Mouse (Mus musculus) heart, embryonic 15.5 days (tissue): ENCODE measurements around the gene Arhgef40. TPM values are rescaled to one million over a fixed set of nuclear protein-coding genes. Genes with fewer than 3 reads are reported as not detected.

Experiments
- ATAC-seq: fragments of 200-750 bp; cut with Nextera tagmentation; replicated peaks from 2 replicates; pipeline ENCODE4 v1.8.0; 2017; ENCODE audit warnings: low read depth, moderate TSS enrichment; ENCODE audit not compliant: insufficient number of reproducible peaks, insufficient read depth, low FRiP score
- H3K27ac ChIP-seq: fragments of 300-500 bp; sonication (generic); 2 replicates; pipeline ENCODE4 v1.5.1; 2015; ENCODE audit warnings: mild to moderate bottlenecking, inconsistent platforms
- H3K27me3 ChIP-seq: fragments of 300-500 bp; sonication (generic); 2 replicates; pipeline ENCODE4 v1.6.1; 2015; ENCODE audit warnings: inconsistent platforms
- H3K36me3 ChIP-seq: fragments of 300-500 bp; sonication (generic); 2 replicates; pipeline ENCODE4 v1.6.1; 2015; ENCODE audit warnings: mild to moderate bottlenecking, inconsistent platforms
- H3K4me1 ChIP-seq: fragments of 300-500 bp; sonication (generic); replicated peaks from 2 replicates; pipeline ENCODE4 v1.6.1; 2015; ENCODE audit warnings: inconsistent platforms
- H3K4me2 ChIP-seq: fragments of 300-500 bp; sonication (generic); 2 replicates; pipeline ENCODE4 v1.6.1; 2015; ENCODE audit warnings: inconsistent platforms, mild to moderate bottlenecking, moderate library complexity
- H3K4me3 ChIP-seq: fragments of 300-500 bp; sonication (generic); 2 replicates; pipeline ENCODE4 v1.5.1; 2015; ENCODE audit warnings: mild to moderate bottlenecking, inconsistent platforms
- H3K9ac ChIP-seq: fragments of 300-500 bp; sonication (generic); 2 replicates; pipeline ENCODE4 v1.6.1; 2015; ENCODE audit warnings: mild to moderate bottlenecking, inconsistent platforms
- H3K9me3 ChIP-seq: fragments of 300-500 bp; sonication (generic); replicated peaks from 2 replicates; pipeline ENCODE4 v1.6.1; 2016; ENCODE audit warnings: inconsistent platforms
- whole genome bisulfite sequencing: fragments of 180-500 bp; shearing (Covaris S2); methylation state at CpG from one replicate; pipeline ENCODE4 v1.1.7; 2015; ENCODE audit warnings: mixed read lengths; 5-methylcytosine and 5-hydroxymethylcytosine counted together
- polyA plus RNA-seq: library from polyadenylated mRNA; unstranded; fragments of >200 nt; fragmentation: Nextera tagmentation; extraction: Ambion mirVana; gene quantifications from 2 replicates; pipeline ENCODE4 v1.2.1, GENCODE M21; 2015

Arhgef40 gene
- polyA plus RNA-seq, 1 experiment from 2014 or later, result 51.8 TPM

- Histone ChIP-seq H3K36me3 (peaks cover 64% of the 10 kb centered on the region), H3K27me3 (no peaks in the 10 kb centered on the region), H3K27ac (peak overlapping the region; percentile 68), H3K4me3 (no peak overlapping the region), H3K9ac (no peak overlapping the region), H3K4me2 (no peak overlapping the region), H3K4me1 (peaks cover 47% of the 10 kb centered on the region), H3K9me3 (no peaks in the 10 kb centered on the region)
- 49% methylated on average over 7 of the region's 7 CpGs for whole genome bisulfite sequencing
- ATAC-seq, result no peak
Observed at GRCm38 (mm10) chr14:52005141-52005540, 20.6 kb downstream of the Arhgef40 start.

GRCm38 (mm10) chr14:52005616-52006015 is 21.1 kb downstream of the Arhgef40 start:
- H3K4me2 ChIP-seq, result peak overlapping the region; percentile 33
- H3K4me3 ChIP-seq, result no peak overlapping the region
- peaks cover 52% of the 10 kb centered on the region for H3K4me1 ChIP-seq
- H3K27me3 ChIP-seq, result no peaks in the 10 kb centered on the region
- no peaks in the 10 kb centered on the region for H3K9me3 ChIP-seq
- H3K27ac ChIP-seq, result peak overlapping the region; percentile 68
- peaks cover 60% of the 10 kb centered on the region for H3K36me3 ChIP-seq
- no peak overlapping the region for H3K9ac ChIP-seq
- no peak for ATAC-seq
- 38% methylated on average over 6 of the region's 6 CpGs for WGBS

- Histone ChIP-seq H3K4me2 (peak overlapping the region; percentile 33), H3K4me3 (no peak overlapping the region), H3K9ac (0 out of 2 replicates have a peak overlapping the region, but pooled peaks have one; percentile 22), H3K4me1 (peaks cover 56% of the 10 kb centered on the region), H3K27me3 (no peaks in the 10 kb centered on the region), H3K9me3 (no peaks in the 10 kb centered on the region), H3K27ac (peak overlapping the region; percentile 68), H3K36me3 (peaks cover 55% of the 10 kb centered on the region)
- WGBS, result 45% methylated on average over 8 of the region's 8 CpGs
- 0 out of 2 replicates have a peak, but pooled peaks have one; percentile 20 for ATAC-seq
Observed at GRCm38 (mm10) chr14:52006241-52006640, 21.7 kb downstream of the Arhgef40 start.

GRCm38 (mm10) chr14:52006771-52007170 is 22.3 kb downstream of the Arhgef40 start:
- WGBS, result 92% methylated on average over 23 of the region's 23 CpGs
- Histone ChIP-seq H3K9ac (0 out of 2 replicates have a peak overlapping the region, but pooled peaks have one; percentile 22), H3K4me3 (no peak overlapping the region), H3K27me3 (no peaks in the 10 kb centered on the region), H3K9me3 (no peaks in the 10 kb centered on the region), H3K4me1 (peaks cover 62% of the 10 kb centered on the region), H3K27ac (peak overlapping the region; percentile 68), H3K4me2 (no peak overlapping the region), H3K36me3 (peaks cover 53% of the 10 kb centered on the region)
- no peak for ATAC-seq

GRCm38 (mm10) chr14:52008321-52009203 is 24.0 kb downstream of the Arhgef40 start:
- peaks cover 36% of the 10 kb centered on the region for H3K36me3 ChIP-seq
- no peak overlapping the region for H3K9ac ChIP-seq
- peak overlapping the region; percentile 12; the same call in 1 of the 2 replicates for H3K4me3 ChIP-seq
- H3K9me3 ChIP-seq, result no peaks in the 10 kb centered on the region
- H3K4me2 ChIP-seq, result peak overlapping the region; percentile 14; the same call in 1 of the 2 replicates
- peaks cover 75% of the 10 kb centered on the region for H3K4me1 ChIP-seq
- WGBS, result 54% methylated on average over 38 of the region's 38 CpGs
- H3K27me3 ChIP-seq, result no peaks in the 10 kb centered on the region
- peak; percentile 55 for ATAC-seq
- peak overlapping the region; percentile 20; the same call in 1 of the 2 replicates for H3K27ac ChIP-seq

GRCm38 (mm10) chr14:52009361-52009760 is 24.8 kb downstream of the Arhgef40 start:
- peak overlapping the region; percentile 14; the same call in 1 of the 2 replicates for H3K4me2 ChIP-seq

GRCm38 (mm10) chr14:52009841-52010240 is 25.3 kb downstream of the Arhgef40 start:
- H3K27me3 ChIP-seq, result no peaks in the 10 kb centered on the region
- peaks cover 74% of the 10 kb centered on the region for H3K4me1 ChIP-seq
- no peak overlapping the region; the same call in 1 of the 2 replicates for H3K4me2 ChIP-seq
- H3K36me3 ChIP-seq, result peaks cover 30% of the 10 kb centered on the region
- WGBS, result 82% methylated on average over 6 of the region's 6 CpGs
- no peak overlapping the region for H3K4me3 ChIP-seq
- ATAC-seq, result no peak
- no peak overlapping the region for H3K9ac ChIP-seq
- H3K9me3 ChIP-seq, result no peaks in the 10 kb centered on the region
- no peak overlapping the region for H3K27ac ChIP-seq

More at GRCm38 (mm10) chr14:52009361-52009760, 24.8 kb downstream of the Arhgef40 start:
- H3K27me3 ChIP-seq, result no peaks in the 10 kb centered on the region
- peaks cover 77% of the 10 kb centered on the region for H3K4me1 ChIP-seq
- ATAC-seq, result no peak
- 64% methylated on average over 26 of the region's 26 CpGs for WGBS
- no peaks in the 10 kb centered on the region for H3K9me3 ChIP-seq
- H3K27ac ChIP-seq, result peak overlapping the region; percentile 18; the same call in 1 of the 2 replicates
- no peak overlapping the region for H3K9ac ChIP-seq
- peaks cover 35% of the 10 kb centered on the region for H3K36me3 ChIP-seq
- no peak overlapping the region for H3K4me3 ChIP-seq

GRCm38 (mm10) chr14:52010446-52011111 is 26.1 kb downstream of the Arhgef40 start:
- 6% methylated on average over 9 of the region's 9 CpGs for WGBS
- Histone ChIP-seq H3K9ac (no peak overlapping the region), H3K4me3 (peak overlapping the region; percentile 21), H3K4me1 (peaks cover 70% of the 10 kb centered on the region), H3K27ac (peak overlapping the region; percentile 54), H3K27me3 (no peaks in the 10 kb centered on the region), H3K4me2 (peak overlapping the region; percentile 46), H3K9me3 (no peaks in the 10 kb centered on the region), H3K36me3 (peaks cover 27% of the 10 kb centered on the region)
- ATAC-seq, result no peak

GRCm38 (mm10) chr14:52011683-52012082 is 27.2 kb downstream of the Arhgef40 start:
- Histone ChIP-seq H3K4me1 (peaks cover 70% of the 10 kb centered on the region), H3K27ac (no peak overlapping the region), H3K9ac (no peak overlapping the region), H3K4me2 (no peak overlapping the region), H3K9me3 (no peaks in the 10 kb centered on the region), H3K27me3 (no peaks in the 10 kb centered on the region), H3K36me3 (peaks cover 20% of the 10 kb centered on the region), H3K4me3 (no peak overlapping the region)
- ATAC-seq, result no peak
- 61% methylated on average over 1 of the region's 1 CpGs for WGBS

- H3K27me3 ChIP-seq, result no peaks in the 10 kb centered on the region
- no peak overlapping the region for H3K4me2 ChIP-seq
- H3K9ac ChIP-seq, result no peak overlapping the region
- peaks cover 16% of the 10 kb centered on the region for H3K36me3 ChIP-seq
- WGBS, result 69% methylated on average over 4 of the region's 4 CpGs
- H3K9me3 ChIP-seq, result no peaks in the 10 kb centered on the region
- peaks cover 67% of the 10 kb centered on the region for H3K4me1 ChIP-seq
- no peak overlapping the region for H3K4me3 ChIP-seq
- ATAC-seq, result no peak
- 0 out of 2 replicates have a peak overlapping the region, but pooled peaks have one; percentile 26 for H3K27ac ChIP-seq
Observed at GRCm38 (mm10) chr14:52012085-52012484, 27.6 kb downstream of the Arhgef40 start.

GRCm38 (mm10) chr14:52012553-52012952 is 28.0 kb downstream of the Arhgef40 start:
- H3K27ac ChIP-seq, result 0 out of 2 replicates have a peak overlapping the region, but pooled peaks have one; percentile 26
- H3K4me2 ChIP-seq, result no peak overlapping the region
- WGBS, result 84% methylated on average over 5 of the region's 5 CpGs
- H3K9ac ChIP-seq, result no peak overlapping the region
- ATAC-seq, result no peak
- H3K36me3 ChIP-seq, result peaks cover 13% of the 10 kb centered on the region
- H3K4me3 ChIP-seq, result no peak overlapping the region
- no peaks in the 10 kb centered on the region for H3K27me3 ChIP-seq
- no peaks in the 10 kb centered on the region for H3K9me3 ChIP-seq
- H3K4me1 ChIP-seq, result peaks cover 64% of the 10 kb centered on the region
